Mouse (Mus musculus): Measurements from ENCODE around the gene Prpf6. TPM values are rescaled to one million over a fixed set of nuclear protein-coding genes. Genes with fewer than 3 reads are reported as not detected.
A peak's percentile ranks its signal among the peaks of the same experiment; 100 is the strongest.

Prpf6 gene
- polyA plus RNA-seq, 1 experiment: 27.7 TPM

- no peak overlapping the region for H3K27ac ChIP-seq (ENCODE audit: control insufficient read depth, insufficient read depth, low read depth, low read length, poor library complexity)
- peaks cover 3% of the 10 kb centered on the region for H3K4me1 ChIP-seq (ENCODE audit: control insufficient read depth, insufficient read depth, low read length)
- H3K4me3 ChIP-seq (replicated peaks; ENCODE audit: control insufficient read depth, low read depth, low read length): no peak overlapping the region
- 29% methylated on average over 17 of the region's 17 CpGs for WGBS
- TF ChIP-seq POLR2A (IDR thresholded peaks at IDR 0.05; ENCODE audit: borderline replicate concordance, control insufficient read depth, low read depth, low read length) (no peak), CTCF (IDR thresholded peaks at IDR 0.05; ENCODE audit: control insufficient read depth, insufficient read depth, low read length) (peak; percentile 54)
Observed at GRCm38 (mm10) chr2:181658930-181659555, 67.4 kb downstream of the Prpf6 start.

GRCm38 (mm10) chr2:181659609-181660055 is 68.0 kb downstream of the Prpf6 start:
- Histone ChIP-seq H3K4me1 (ENCODE audit: control insufficient read depth, insufficient read depth, low read length) (peaks cover 3% of the 10 kb centered on the region), H3K4me3 (replicated peaks; ENCODE audit: control insufficient read depth, low read depth, low read length) (peak overlapping the region; percentile 53), H3K27ac (ENCODE audit: control insufficient read depth, insufficient read depth, low read depth, low read length, poor library complexity) (peak overlapping the region; percentile 55)
- peak; percentile 92 for TF ChIP-seq CTCF (IDR thresholded peaks at IDR 0.05; ENCODE audit: control insufficient read depth, insufficient read depth, low read length)
- no peak for TF ChIP-seq POLR2A (IDR thresholded peaks at IDR 0.05; ENCODE audit: borderline replicate concordance, control insufficient read depth, low read depth, low read length)
- under 1% methylated on average over 9 of the region's 9 CpGs for WGBS

- TF ChIP-seq POLR2A (IDR thresholded peaks at IDR 0.05; ENCODE audit: borderline replicate concordance, control insufficient read depth, low read depth, low read length) (no peak), CTCF (IDR thresholded peaks at IDR 0.05; ENCODE audit: control insufficient read depth, insufficient read depth, low read length) (no peak)
- WGBS: 66% methylated on average over 3 of the region's 3 CpGs
- no peak overlapping the region for H3K4me3 ChIP-seq (replicated peaks; ENCODE audit: control insufficient read depth, low read depth, low read length)
- H3K4me1 ChIP-seq (ENCODE audit: control insufficient read depth, insufficient read depth, low read length): peaks cover 3% of the 10 kb centered on the region
- H3K27ac ChIP-seq (ENCODE audit: control insufficient read depth, insufficient read depth, low read depth, low read length, poor library complexity): no peak overlapping the region
Observed at GRCm38 (mm10) chr2:181662620-181663297, 71.1 kb downstream of the Prpf6 start.

- Histone ChIP-seq H3K4me3 (replicated peaks; ENCODE audit: control insufficient read depth, low read depth, low read length) (no peak overlapping the region), H3K27ac (ENCODE audit: control insufficient read depth, insufficient read depth, low read depth, low read length, poor library complexity) (no peak overlapping the region), H3K4me1 (ENCODE audit: control insufficient read depth, insufficient read depth, low read length) (peaks cover 3% of the 10 kb centered on the region)
- TF ChIP-seq POLR2A (IDR thresholded peaks at IDR 0.05; ENCODE audit: borderline replicate concordance, control insufficient read depth, low read depth, low read length): no peak
- TF ChIP-seq CTCF (IDR thresholded peaks at IDR 0.05; ENCODE audit: control insufficient read depth, insufficient read depth, low read length): no peak
- WGBS: 12% methylated on average over 4 of the region's 4 CpGs
Observed at GRCm38 (mm10) chr2:181663298-181663630, 71.6 kb downstream of the Prpf6 start.

GRCm38 (mm10) chr2:181670285-181670912 is 78.7 kb downstream of the Prpf6 start:
- Histone ChIP-seq H3K27ac (ENCODE audit: control insufficient read depth, insufficient read depth, low read depth, low read length, poor library complexity) (no peak overlapping the region), H3K4me3 (replicated peaks; ENCODE audit: control insufficient read depth, low read depth, low read length) (no peak overlapping the region), H3K4me1 (ENCODE audit: control insufficient read depth, insufficient read depth, low read length) (no peaks in the 10 kb centered on the region)
- TF ChIP-seq CTCF (IDR thresholded peaks at IDR 0.05; ENCODE audit: control insufficient read depth, insufficient read depth, low read length) (no peak), POLR2A (IDR thresholded peaks at IDR 0.05; ENCODE audit: borderline replicate concordance, control insufficient read depth, low read depth, low read length) (no peak)
- 12% methylated on average over 54 of the region's 56 CpGs for WGBS

- 2% methylated on average over 41 of the region's 41 CpGs for WGBS
- Histone ChIP-seq H3K4me1 (ENCODE audit: control insufficient read depth, insufficient read depth, low read length) (no peaks in the 10 kb centered on the region), H3K27ac (ENCODE audit: control insufficient read depth, insufficient read depth, low read depth, low read length, poor library complexity) (peak overlapping the region; percentile 14; the same call in 1 of the 2 replicates), H3K4me3 (replicated peaks; ENCODE audit: control insufficient read depth, low read depth, low read length) (no peak overlapping the region)
- TF ChIP-seq POLR2A (IDR thresholded peaks at IDR 0.05; ENCODE audit: borderline replicate concordance, control insufficient read depth, low read depth, low read length): no peak
Observed at GRCm38 (mm10) chr2:181670913-181671311, 79.2 kb downstream of the Prpf6 start.

- TF ChIP-seq POLR2A (IDR thresholded peaks at IDR 0.05; ENCODE audit: borderline replicate concordance, control insufficient read depth, low read depth, low read length) (0 out of 2 replicates have a peak, but pooled peaks have one; percentile 30), CTCF (IDR thresholded peaks at IDR 0.05; ENCODE audit: control insufficient read depth, insufficient read depth, low read length) (no peak)
- peak within 1 kb of the TSS; percentile 14; the same call in 1 of the 2 replicates for H3K27ac ChIP-seq (ENCODE audit: control insufficient read depth, insufficient read depth, low read depth, low read length, poor library complexity)
- no peaks in the 10 kb centered on the region for H3K4me1 ChIP-seq (ENCODE audit: control insufficient read depth, insufficient read depth, low read length)
- H3K4me3 ChIP-seq (replicated peaks; ENCODE audit: control insufficient read depth, low read depth, low read length): no peak within 1 kb of the TSS
- WGBS: 3% methylated on average over 43 of the region's 43 CpGs
Observed at GRCm38 (mm10) chr2:181671326-181671725, 79.7 kb downstream of the Prpf6 start, which contains the start of gene Sox18. Gene Sox18 (minus strand): TSS chr2:181671640.

- 59% methylated on average over 7 of the region's 7 CpGs for WGBS
- H3K4me3 ChIP-seq (replicated peaks; ENCODE audit: control insufficient read depth, low read depth, low read length): no peak overlapping the region
- TF ChIP-seq POLR2A (IDR thresholded peaks at IDR 0.05; ENCODE audit: borderline replicate concordance, control insufficient read depth, low read depth, low read length): no peak
- TF ChIP-seq CTCF (IDR thresholded peaks at IDR 0.05; ENCODE audit: control insufficient read depth, insufficient read depth, low read length): no peak
- no peaks in the 10 kb centered on the region for H3K4me1 ChIP-seq (ENCODE audit: control insufficient read depth, insufficient read depth, low read length)
- H3K27ac ChIP-seq (ENCODE audit: control insufficient read depth, insufficient read depth, low read depth, low read length, poor library complexity): no peak overlapping the region
Observed at GRCm38 (mm10) chr2:181671984-181672383, 80.3 kb downstream of the Prpf6 start.
